Mouse (Mus musculus): ENCODE results near the gene Macf1.

Gene Macf1

GRCm38 (mm10) chr4:123607174-123607573, 77.0 kb downstream of the Macf1 start:
- in situ Hi-C loops (cut with MboI; ENCODE audit: unreplicated experiment in 2 of 2): loop anchor here in 1 of 2 experiments (10.0 to 25.0 kb wide), 2 partner anchors 288 to 1055 kb away; partner anchors contain the start of gene Pou3f1

DNA sequence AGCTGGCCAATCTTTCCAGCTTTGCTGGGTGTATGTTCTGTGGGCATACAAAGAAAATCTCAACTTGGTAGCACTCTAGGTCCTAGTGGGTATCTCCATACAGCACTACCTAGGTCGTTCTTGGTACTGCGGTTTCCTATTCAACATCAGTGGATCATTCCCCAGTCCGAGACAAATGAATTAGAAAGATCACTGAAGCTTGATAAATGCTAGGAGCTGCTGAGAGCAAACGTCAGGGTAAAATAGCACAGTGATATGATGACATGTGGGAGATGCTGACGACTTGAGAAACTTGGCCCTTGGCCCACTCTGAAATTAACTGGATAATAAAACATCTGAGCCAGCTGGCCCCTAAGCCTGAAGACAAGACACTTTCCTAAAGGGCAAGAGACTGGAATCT, 78.2 kb downstream of the Macf1 start:
- in situ Hi-C loops (cut with MboI; ENCODE audit: unreplicated experiment in 2 of 2): loop anchor here in 1 of 2 experiments (10.0 to 25.0 kb wide), 2 partner anchors 289 to 1056 kb away; partner anchors contain the start of gene Pou3f1

DNA sequence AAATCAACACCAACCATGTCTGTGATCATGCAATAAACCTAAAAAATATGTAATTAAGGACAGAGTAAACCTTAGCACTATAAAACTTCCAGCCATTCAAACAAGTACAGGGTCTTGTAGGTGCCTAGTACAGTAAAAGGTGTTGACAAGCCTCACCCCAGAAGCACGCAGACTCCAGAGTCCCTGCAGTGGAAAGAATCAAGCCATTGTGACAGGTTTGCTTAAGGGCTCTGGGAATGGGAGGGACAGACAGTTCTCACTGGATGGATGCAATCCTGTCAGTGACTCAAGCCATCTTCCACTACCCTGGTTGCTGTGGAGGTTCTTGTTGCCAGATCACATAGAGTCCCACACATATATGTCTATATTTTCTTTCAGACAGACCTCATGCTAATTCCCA, 78.9 kb downstream of the Macf1 start:
- in situ Hi-C loops (cut with MboI; ENCODE audit: unreplicated experiment in 2 of 2): loop anchor here in 1 of 2 experiments (10.0 to 25.0 kb wide), 2 partner anchors 289 to 1057 kb away; partner anchors contain the start of gene Pou3f1

DNA sequence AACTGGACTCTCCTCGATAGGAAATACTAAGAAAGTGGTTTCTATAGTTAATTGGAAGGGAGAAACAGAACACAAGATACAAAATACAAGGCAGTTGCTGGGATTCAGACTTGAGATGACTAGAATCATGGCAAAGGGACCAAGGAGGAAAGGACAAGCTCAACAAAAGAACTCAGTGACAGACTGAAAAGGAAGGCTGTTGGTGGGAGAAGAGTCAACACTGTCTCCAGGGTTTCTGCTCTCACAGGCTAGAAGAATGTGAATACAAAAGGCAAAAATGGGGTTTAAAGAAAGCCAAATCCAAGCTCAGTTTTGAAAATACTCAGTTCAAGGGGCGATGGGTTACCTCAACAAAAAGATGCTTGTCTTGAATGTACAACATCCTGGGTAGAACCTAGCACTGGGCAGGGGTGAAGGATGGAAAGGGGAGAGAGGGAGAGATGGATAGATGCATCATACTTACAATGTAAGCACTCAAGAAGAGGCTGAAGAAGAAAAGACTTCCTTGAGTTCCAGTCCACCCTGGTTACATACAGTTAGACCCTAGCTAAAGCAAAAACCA, 81.4 kb downstream of the Macf1 start:
- in situ Hi-C loops (cut with MboI; ENCODE audit: unreplicated experiment in 2 of 2): loop anchor here in 1 of 2 experiments (10.0 to 25.0 kb wide), 2 partner anchors 292 to 1060 kb away; partner anchors contain the start of gene Pou3f1

- in situ Hi-C loops (cut with MboI; ENCODE audit: unreplicated experiment in 2 of 2): loop anchor here in 1 of 2 experiments (10.0 to 25.0 kb wide), 2 partner anchors 294 to 1061 kb away; partner anchors contain the start of gene Pou3f1
Observed at GRCm38 (mm10) chr4:123601036-123601435, 83.1 kb downstream of the Macf1 start.

GRCm38 (mm10) chr4:123598519-123599228, 85.5 kb downstream of the Macf1 start:
- in situ Hi-C loops (cut with MboI; ENCODE audit: unreplicated experiment in 2 of 2): loop anchor here in 1 of 2 experiments (5.0 kb wide), 1 partner anchor 59 kb away; no protein-coding TSS in a partner anchor

DNA sequence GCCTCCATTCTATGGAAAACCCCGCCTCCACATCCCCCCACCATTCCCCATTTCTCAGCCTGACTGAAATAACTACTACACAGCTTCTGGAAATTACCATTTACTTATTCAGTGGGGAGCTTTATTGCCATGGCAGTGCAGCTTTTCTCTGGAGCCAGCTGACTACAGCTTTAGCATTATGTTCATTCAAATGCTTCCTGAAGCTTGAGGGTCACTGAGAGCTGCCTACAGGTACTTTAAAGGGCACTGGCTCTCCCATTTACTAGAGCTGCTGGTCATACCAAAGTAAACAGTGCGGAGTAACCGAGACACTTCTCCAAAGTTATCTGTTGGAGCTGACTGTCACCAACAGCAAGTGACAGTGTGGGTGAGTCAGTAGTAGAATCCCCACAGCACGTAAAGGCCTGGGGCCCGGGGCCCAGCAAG, 89.8 kb downstream of the Macf1 start:
- in situ Hi-C loops (cut with MboI; ENCODE audit: unreplicated experiment in 2 of 2): no loop called here

DNA sequence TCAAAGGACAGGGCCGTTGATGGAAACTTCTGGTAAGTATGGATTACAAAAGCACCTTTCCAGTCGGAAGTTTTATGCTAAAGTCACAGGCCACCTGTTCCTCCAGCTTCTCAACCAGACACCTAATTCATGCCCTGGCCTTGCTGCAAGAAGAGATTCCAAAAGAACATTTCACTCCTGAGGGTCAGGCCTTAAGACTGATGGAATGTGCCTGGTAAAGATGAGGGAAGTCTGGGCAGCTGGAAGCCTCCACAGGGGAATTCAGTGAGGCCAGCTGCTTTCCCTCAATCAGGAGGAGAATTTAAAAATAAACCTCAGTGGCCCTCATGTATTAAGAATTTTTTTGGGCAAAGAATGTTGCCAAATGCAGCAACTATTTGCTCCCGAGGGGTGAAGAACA, 90.5 kb downstream of the Macf1 start:
- in situ Hi-C loops (cut with MboI; ENCODE audit: unreplicated experiment in 2 of 2): no loop called here

- in situ Hi-C loops (cut with MboI; ENCODE audit: unreplicated experiment in 2 of 2): no loop called here
Observed at GRCm38 (mm10) chr4:123592046-123592445, 92.1 kb downstream of the Macf1 start.

DNA sequence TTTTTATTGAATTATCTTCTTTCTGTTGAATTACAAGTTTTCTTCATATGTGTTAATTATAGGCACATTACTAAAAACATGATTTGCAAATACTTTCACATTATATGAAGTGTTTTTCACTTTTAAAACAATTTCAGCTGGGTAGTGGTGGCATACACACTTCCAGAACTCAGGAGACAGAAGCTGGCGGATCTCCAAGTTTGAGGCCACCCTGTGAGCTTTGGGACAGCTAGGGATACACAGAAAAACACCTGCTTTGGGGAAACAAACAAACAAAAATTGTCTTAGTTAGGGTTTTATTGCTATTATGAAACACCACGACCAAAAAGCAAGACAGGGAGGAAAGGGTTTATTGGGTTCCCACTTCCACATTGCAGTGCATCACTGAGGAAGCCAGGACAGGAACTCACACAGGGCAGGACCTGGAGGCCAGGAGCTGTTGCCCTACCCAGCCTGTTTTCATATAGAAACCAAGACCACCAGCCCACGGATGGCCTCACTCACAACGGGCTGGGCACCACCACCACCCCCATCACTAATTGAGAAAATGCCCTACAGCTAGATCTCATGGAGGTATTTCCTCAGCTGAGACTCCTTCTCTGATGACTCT, 93.0 kb downstream of the Macf1 start:
- in situ Hi-C loops (cut with MboI; ENCODE audit: unreplicated experiment in 2 of 2): no loop called here

DNA sequence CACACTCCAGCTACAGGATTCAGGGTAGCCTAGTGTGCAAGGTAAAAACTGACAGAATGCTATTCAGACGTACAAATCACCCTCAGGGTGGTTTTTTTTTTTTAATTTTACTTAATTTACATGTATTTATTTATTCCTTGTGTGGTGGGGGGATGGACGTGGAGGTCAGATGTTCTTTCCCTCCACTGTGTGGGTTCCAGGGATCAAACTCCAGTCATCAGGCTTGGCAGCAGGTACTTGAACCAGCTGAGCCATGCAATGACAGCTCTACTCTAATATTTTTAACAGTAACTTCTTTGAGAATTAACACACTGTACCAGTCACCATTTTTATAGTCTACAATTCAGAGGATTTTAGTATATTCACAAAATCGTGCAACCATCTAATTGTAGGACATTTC, 94.7 kb downstream of the Macf1 start:
- in situ Hi-C loops (cut with MboI; ENCODE audit: unreplicated experiment in 2 of 2): loop anchor here in 1 of 2 experiments (5.0 to 10.0 kb wide), 2 partner anchors 78 to 285 kb away; no protein-coding TSS in a partner anchor

DNA sequence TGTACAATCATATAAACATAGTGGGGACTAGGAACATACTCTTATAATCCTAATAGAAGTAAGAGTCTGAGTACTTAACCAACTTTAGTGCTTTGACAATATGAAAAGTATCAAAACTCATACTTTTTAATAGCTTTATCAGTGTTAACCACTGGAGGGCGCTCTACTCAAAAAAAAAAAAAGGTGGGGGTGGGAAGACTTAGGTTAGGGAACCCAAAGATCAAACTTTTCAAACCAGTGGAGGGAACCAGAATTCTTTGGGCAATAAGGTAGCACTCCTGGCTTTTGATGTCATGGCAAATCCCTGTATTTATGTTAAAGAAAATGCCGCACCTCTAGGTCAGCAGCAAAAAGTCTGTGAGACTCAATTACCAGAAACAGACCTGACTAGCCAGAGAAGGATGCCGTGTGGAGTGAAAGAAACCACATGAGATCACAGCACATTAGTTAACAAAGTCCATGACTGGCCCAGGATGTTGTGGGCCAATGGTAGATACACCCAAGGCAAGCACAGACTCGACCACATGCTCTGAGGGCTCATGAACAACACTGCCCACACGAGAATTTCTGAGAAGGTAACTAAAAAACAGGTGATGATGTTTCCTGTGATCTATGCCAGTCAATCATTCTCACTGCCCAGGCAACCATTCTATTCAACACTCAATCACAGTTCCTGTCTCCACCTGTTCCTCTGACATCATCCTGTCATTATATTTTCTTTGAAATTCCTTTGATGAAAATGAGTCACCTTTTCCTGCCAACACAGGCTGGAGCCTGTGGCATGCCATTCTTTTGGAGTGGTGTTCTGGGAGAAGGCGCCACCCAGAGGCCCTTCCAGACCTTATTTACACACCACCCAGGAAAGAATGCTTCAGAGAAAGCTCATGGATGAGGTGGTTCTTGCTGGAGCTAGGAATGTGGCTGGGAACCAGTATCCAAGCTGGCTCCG, 95.5 kb downstream of the Macf1 start:
- in situ Hi-C loops (cut with MboI; ENCODE audit: unreplicated experiment in 2 of 2): loop anchor here in 1 of 2 experiments (5.0 to 10.0 kb wide), 2 partner anchors 79 to 284 kb away; no protein-coding TSS in a partner anchor

DNA sequence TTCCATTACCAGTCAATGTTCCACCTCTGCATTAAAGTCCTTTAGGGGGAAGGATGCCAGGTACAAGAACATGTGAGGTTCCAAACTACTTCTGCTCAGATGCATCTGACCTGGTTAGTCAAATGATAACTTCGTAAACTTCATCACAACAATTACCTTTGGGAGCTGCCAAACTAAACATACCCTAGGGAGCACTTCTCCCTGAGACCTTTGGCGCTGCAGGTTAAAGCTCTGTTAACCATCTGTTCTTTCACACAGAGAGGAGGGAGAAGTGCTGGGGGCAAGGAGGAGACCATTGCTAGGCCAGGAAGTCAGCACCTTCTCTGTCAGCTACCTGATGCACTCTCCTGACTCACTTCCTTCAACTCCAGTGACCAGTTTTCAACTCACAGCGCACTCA, 96.5 kb downstream of the Macf1 start:
- in situ Hi-C loops (cut with MboI; ENCODE audit: unreplicated experiment in 2 of 2): loop anchor here in 1 of 2 experiments (5.0 to 10.0 kb wide), 2 partner anchors 80 to 283 kb away; no protein-coding TSS in a partner anchor

- in situ Hi-C loops (cut with MboI; ENCODE audit: unreplicated experiment in 2 of 2): loop anchor here in 1 of 2 experiments (5.0 to 10.0 kb wide), 3 partner anchors 47 to 280 kb away; no protein-coding TSS in a partner anchor
Observed at GRCm38 (mm10) chr4:123584720-123585093, 99.5 kb downstream of the Macf1 start.

DNA sequence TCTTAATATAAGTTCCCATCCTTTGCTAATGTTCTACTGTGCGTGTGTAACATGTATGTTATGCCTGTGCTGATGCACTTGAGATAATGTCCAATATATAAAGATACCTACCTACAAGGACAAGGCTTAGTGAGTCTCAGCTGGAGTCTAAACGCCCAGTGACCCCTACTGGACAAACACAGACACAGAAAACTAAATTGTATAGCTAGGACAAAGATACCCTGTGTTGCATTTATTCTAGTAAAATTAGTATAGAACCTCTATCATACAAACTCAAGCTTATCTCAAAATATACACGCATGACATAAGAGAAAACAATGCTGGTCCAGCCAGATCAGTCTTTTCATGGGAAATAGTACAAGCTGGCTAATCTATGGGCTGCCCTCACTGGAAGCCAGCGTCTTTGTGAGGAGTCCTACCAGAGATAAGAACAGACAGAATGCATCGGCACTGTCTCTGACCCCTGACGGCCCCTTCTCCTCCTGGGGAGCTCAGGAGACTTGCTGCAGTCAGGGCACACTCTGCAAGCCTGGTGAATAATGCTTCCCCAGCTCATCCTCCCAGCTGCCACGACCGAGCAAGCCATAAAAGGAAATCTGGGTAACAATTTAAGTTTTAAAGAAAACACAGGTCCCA, 100.0 kb downstream of the Macf1 start:
- in situ Hi-C loops (cut with MboI; ENCODE audit: unreplicated experiment in 2 of 2): loop anchor here in 1 of 2 experiments (5.0 to 10.0 kb wide), 2 partner anchors 47 to 279 kb away; no protein-coding TSS in a partner anchor

DNA sequence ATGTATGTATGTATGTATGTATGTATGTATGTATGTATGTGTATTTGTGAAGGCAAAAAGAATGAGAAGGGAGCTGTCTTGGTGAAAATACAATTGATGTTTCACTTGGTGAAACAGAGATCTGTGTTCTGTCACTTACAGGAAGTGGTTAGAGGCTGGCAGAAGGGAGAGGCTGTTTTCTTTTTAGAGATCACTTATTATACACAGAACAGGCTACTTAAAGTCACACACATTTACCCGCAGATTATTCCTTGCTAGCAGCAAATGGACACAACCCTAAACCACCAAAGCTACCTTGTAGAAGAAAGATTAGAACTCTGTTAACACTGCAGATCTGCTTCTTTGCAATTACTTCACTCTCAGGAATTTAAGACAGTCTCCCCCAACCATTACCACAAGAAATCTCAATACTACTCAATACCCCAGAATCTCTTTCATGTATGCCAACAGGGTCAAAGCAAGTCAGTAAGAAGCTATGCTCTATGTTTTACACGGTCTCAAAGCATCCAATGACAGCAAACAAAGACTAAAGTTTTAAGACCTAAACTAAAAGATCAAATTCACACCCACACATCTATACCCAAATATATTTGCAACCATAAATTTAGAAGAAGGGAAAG, 106.6 kb downstream of the Macf1 start:
- in situ Hi-C loops (cut with MboI; ENCODE audit: unreplicated experiment in 2 of 2): loop anchor here in 1 of 2 experiments (5.0 kb wide), 1 partner anchor 40 kb away; no protein-coding TSS in a partner anchor

DNA sequence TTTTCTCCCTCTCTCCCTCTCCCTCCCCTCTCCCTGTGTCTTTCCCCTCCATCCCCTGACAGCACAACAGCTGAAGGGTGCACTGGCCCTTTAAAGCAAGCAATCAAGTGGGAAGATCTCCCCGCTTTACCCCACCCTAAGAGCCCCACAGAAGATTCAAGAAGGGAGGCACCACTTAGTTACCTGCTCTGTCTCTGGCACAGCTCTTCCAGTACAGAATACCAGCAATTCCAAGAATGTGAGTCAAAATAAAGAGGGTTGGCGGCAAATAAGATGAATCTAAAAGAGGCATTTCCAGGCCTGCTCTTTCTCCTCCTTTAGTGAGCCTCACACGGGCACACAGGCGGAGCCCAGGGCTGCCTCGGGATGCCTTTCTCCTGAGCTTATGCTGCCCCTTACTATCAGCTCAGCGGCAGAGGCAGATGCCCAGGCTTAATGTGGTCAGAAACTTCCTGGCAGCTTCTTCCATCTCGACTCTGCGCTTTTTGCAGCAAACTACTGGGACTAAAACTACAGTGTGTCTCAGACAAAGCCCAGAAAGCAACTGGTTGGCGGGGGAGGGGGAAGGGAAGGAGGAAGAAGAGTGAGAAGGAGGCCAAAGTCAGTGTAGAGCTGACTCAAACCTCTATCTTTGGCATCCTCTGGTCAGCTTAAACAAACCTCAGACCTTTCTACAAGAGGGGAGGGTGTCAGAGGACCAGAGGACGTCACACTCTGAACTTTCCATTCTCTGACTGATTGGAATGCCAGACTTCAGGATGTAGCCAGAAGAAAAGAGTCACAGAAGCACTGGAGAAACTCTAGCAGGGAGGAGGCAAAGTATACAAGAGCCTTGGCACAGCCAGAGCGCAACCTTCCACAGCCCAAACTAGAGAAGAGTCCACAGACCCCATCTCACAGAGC, 111.5 kb downstream of the Macf1 start:
- in situ Hi-C loops (cut with MboI; ENCODE audit: unreplicated experiment in 2 of 2): loop anchor here in 1 of 2 experiments (25.0 kb wide), 1 partner anchor 685 kb away; the partner anchor contains the start of gene Cap1

All from v-Abl transformed pro-B cells (cell line).